Mouse (Mus musculus) thymus, postnatal 25 days (tissue): ENCODE measurements around the gene Krt78.

Experiments used
- DNase-seq: peaks from one replicate; pipeline ENCODE4 v3.0.0; 2022

Krt78 gene

GRCm38 (mm10) chr15:101970536-101970935 lies 16.4 kb upstream of the Krt78 start:
- DNase-seq, result no peak

GRCm38 (mm10) chr15:101966808-101967207 lies 12.7 kb upstream of the Krt78 start:
- DNase-seq, result no peak

- DNase-seq, result no peak
Measured at GRCm38 (mm10) chr15:101958891-101959290, 4.8 kb upstream of the Krt78 start.

- DNase-seq, result no peak
Measured at GRCm38 (mm10) chr15:101952733-101953474, 1.2 kb downstream of the Krt78 start.

- DNase-seq, result no peak
Measured at GRCm38 (mm10) chr15:101945430-101945829, 8.7 kb downstream of the Krt78 start.

GRCm38 (mm10) chr15:101941948-101942347 lies 12.1 kb downstream of the Krt78 start:
- no peak for DNase-seq

GRCm38 (mm10) chr15:101940274-101940829 lies 13.7 kb downstream of the Krt78 start, which contains the start of gene Krt79:
TSS of gene Krt79 (minus strand) at chr15:101940324.
- no peak for DNase-seq

GRCm38 (mm10) chr15:101938600-101939308 lies 15.3 kb downstream of the Krt78 start:
- no peak for DNase-seq

GRCm38 (mm10) chr15:101933024-101933423 lies 21.1 kb downstream of the Krt78 start:
- DNase-seq, result no peak

- no peak for DNase-seq
Measured at GRCm38 (mm10) chr15:101929666-101930065, 24.4 kb downstream of the Krt78 start.

- no peak for DNase-seq
Measured at GRCm38 (mm10) chr15:101929087-101929486, 25.0 kb downstream of the Krt78 start.

GRCm38 (mm10) chr15:101927340-101928080 lies 26.6 kb downstream of the Krt78 start:
- DNase-seq, result no peak

GRCm38 (mm10) chr15:101925041-101925440 lies 29.0 kb downstream of the Krt78 start:
- no peak for DNase-seq

- no peak for DNase-seq
Measured at GRCm38 (mm10) chr15:101924635-101925034, 29.5 kb downstream of the Krt78 start, which contains the start of gene Krt4. TSS of gene Krt4 (minus strand) at chr15:101924735.

- no peak for DNase-seq
Measured at GRCm38 (mm10) chr15:101922296-101922695, 31.8 kb downstream of the Krt78 start.

- DNase-seq, result no peak
Measured at GRCm38 (mm10) chr15:101916072-101916471, 38.0 kb downstream of the Krt78 start.

- no peak for DNase-seq
Measured at GRCm38 (mm10) chr15:101904849-101905248, 49.2 kb downstream of the Krt78 start.

- no peak for DNase-seq
Measured at GRCm38 (mm10) chr15:101902171-101903149, 51.6 kb downstream of the Krt78 start.
